Mouse (Mus musculus) midbrain, embryonic 14.5 days (tissue): ENCODE data around the gene Hspd1. TPM values are rescaled to one million over a fixed set of nuclear protein-coding genes. Genes with fewer than 3 reads are reported as not detected.
"Not testable (repeated sequence)": the region's sequence is repeated elsewhere in the genome, so short reads cannot be mapped to it uniquely, and the experiment has no call there.

ENCODE experiments used
- ATAC-seq: fragments of 200-750 bp; cut with Nextera tagmentation; 2 replicates; pipeline ENCODE4 v1.8.0; 2017; ENCODE audit warnings: moderate number of reproducible peaks, moderate library complexity; ENCODE audit not compliant: low FRiP score, low TSS enrichment
- DNase-seq: peaks from one replicate; pipeline ENCODE4 v3.0.0-alpha.2; 2015
- H3K27ac ChIP-seq: fragments of 300-500 bp; sonication (generic); replicated peaks from 2 replicates; pipeline ENCODE4 v1.5.1; 2014; ENCODE audit warnings: mild to moderate bottlenecking, low read depth, low read length, moderate library complexity
- H3K27me3 ChIP-seq: fragments of 300-500 bp; sonication (generic); 2 replicates; pipeline ENCODE4 v1.6.1; 2014; ENCODE audit warnings: low read length, control low read depth, mixed read lengths; ENCODE audit not compliant: control insufficient read depth, insufficient read depth
- H3K36me3 ChIP-seq: fragments of 300-500 bp; sonication (generic); 2 replicates; pipeline ENCODE4 v1.6.1; 2014; ENCODE audit warnings: low read length, control low read depth; ENCODE audit not compliant: control insufficient read depth, insufficient read depth
- H3K4me1 ChIP-seq: fragments of 300-500 bp; sonication (generic); 2 replicates; pipeline ENCODE4 v1.6.1; 2014; ENCODE audit warnings: mild to moderate bottlenecking, antibody characterized with exemption, low read length, control low read depth; ENCODE audit not compliant: control insufficient read depth, insufficient read depth
- H3K4me2 ChIP-seq: fragments of 300-500 bp; sonication (generic); 2 replicates; pipeline ENCODE4 v1.6.1; 2014; ENCODE audit warnings: mild to moderate bottlenecking, low read length, moderate library complexity
- H3K4me3 ChIP-seq: fragments of 300-500 bp; sonication (generic); replicated peaks from 2 replicates; pipeline ENCODE4 v1.5.1; 2014; ENCODE audit warnings: low read depth, low read length
- H3K9ac ChIP-seq: fragments of 300-500 bp; sonication (generic); replicated peaks from 2 replicates; pipeline ENCODE4 v1.6.1; 2014; ENCODE audit warnings: mild to moderate bottlenecking, low read length, moderate library complexity
- H3K9me3 ChIP-seq: fragments of 300-500 bp; sonication (generic); 2 replicates; pipeline ENCODE4 v1.6.1; 2016; ENCODE audit warnings: low read length, control low read depth, mixed read lengths; ENCODE audit not compliant: control insufficient read depth
- WGBS: fragments of 180-500 bp; shearing (Covaris S2); extraction: QIAGEN DNeasy Blood & Tissue Kit; methylation state at CpG from one replicate; pipeline ENCODE4 v1.1.7; 2014; 5-methylcytosine and 5-hydroxymethylcytosine counted together
- polyA plus RNA-seq: library from polyadenylated mRNA; unstranded; fragments of >200 nt; fragmentation: Nextera tagmentation; extraction: Ambion mirVana; gene quantifications from 2 replicates; pipeline ENCODE4 v1.2.1, GENCODE M21; 2014

The Hspd1 gene
- polyA plus RNA-seq, 1 experiment from 2014 or later, result 232 TPM

- H3K27me3 ChIP-seq, result no peaks in the 10 kb centered on the region
- no peaks in the 10 kb centered on the region for H3K9me3 ChIP-seq
- no peak overlapping the region for H3K9ac ChIP-seq
- no peak overlapping the region for H3K4me2 ChIP-seq
- H3K4me3 ChIP-seq, result no peak overlapping the region
- 93% methylated on average over 5 of the region's 5 CpGs for WGBS
- no peaks in the 10 kb centered on the region for H3K36me3 ChIP-seq
- H3K27ac ChIP-seq, result no peak overlapping the region
- peaks cover 25% of the 10 kb centered on the region for H3K4me1 ChIP-seq
- DNase-seq, result no peak
- no peak for ATAC-seq
Observed at GRCm38 (mm10) chr1:55129716-55130115, 41.7 kb upstream of the Hspd1 start.

GRCm38 (mm10) chr1:55124136-55124535, 36.1 kb upstream of the Hspd1 start:
- not testable (repeated sequence) for H3K36me3 ChIP-seq, H3K4me1 ChIP-seq, H3K9ac ChIP-seq, H3K4me3 ChIP-seq, H3K9me3 ChIP-seq, H3K4me2 ChIP-seq, DNase-seq, H3K27me3 ChIP-seq, H3K27ac ChIP-seq, ATAC-seq
- 97% methylated on average over 2 of the region's 2 CpGs for WGBS

- H3K4me2 ChIP-seq, result no peak overlapping the region
- H3K9me3 ChIP-seq, result no peaks in the 10 kb centered on the region
- ATAC-seq, result no peak
- H3K36me3 ChIP-seq, result no peaks in the 10 kb centered on the region
- H3K27ac ChIP-seq, result no peak overlapping the region
- H3K27me3 ChIP-seq, result no peaks in the 10 kb centered on the region
- 94% methylated on average over 2 of the region's 2 CpGs for WGBS
- DNase-seq, result no peak
- no peak overlapping the region for H3K4me3 ChIP-seq
- H3K9ac ChIP-seq, result no peak overlapping the region
- H3K4me1 ChIP-seq, result no peaks in the 10 kb centered on the region
Observed at GRCm38 (mm10) chr1:55123561-55123960, 35.5 kb upstream of the Hspd1 start.

- no peak for ATAC-seq
- Histone ChIP-seq H3K4me2 (no peak overlapping the region), H3K4me3 (no peak overlapping the region), H3K4me1 (no peaks in the 10 kb centered on the region), H3K9me3 (no peaks in the 10 kb centered on the region), H3K36me3 (no peaks in the 10 kb centered on the region), H3K27me3 (no peaks in the 10 kb centered on the region), H3K9ac (no peak overlapping the region), H3K27ac (no peak overlapping the region)
- DNase-seq, result no peak
- 92% methylated on average over 5 of the region's 5 CpGs for WGBS
Observed at GRCm38 (mm10) chr1:55123046-55123445, 35.0 kb upstream of the Hspd1 start.

- WGBS, result 89% methylated on average over 4 of the region's 4 CpGs
- ATAC-seq (no peak), DNase-seq (no peak)
- Histone ChIP-seq H3K27ac (no peak overlapping the region), H3K4me3 (no peak overlapping the region), H3K4me1 (no peaks in the 10 kb centered on the region), H3K27me3 (no peaks in the 10 kb centered on the region), H3K4me2 (no peak overlapping the region), H3K9ac (no peak overlapping the region), H3K36me3 (no peaks in the 10 kb centered on the region), H3K9me3 (no peaks in the 10 kb centered on the region)
Observed at GRCm38 (mm10) chr1:55109066-55109766, 21.2 kb upstream of the Hspd1 start.

GRCm38 (mm10) chr1:55108473-55108872, 20.4 kb upstream of the Hspd1 start:
- Histone ChIP-seq H3K4me3 (no peak overlapping the region), H3K4me2 (no peak overlapping the region), H3K9ac (no peak overlapping the region), H3K9me3 (no peaks in the 10 kb centered on the region), H3K36me3 (no peaks in the 10 kb centered on the region), H3K27ac (no peak overlapping the region), H3K27me3 (no peaks in the 10 kb centered on the region), H3K4me1 (no peaks in the 10 kb centered on the region)
- ATAC-seq, result no peak
- DNase-seq, result no peak
- 14% methylated on average over 2 of the region's 2 CpGs for WGBS

- H3K36me3 ChIP-seq, result no peaks in the 10 kb centered on the region
- H3K9ac ChIP-seq, result no peak overlapping the region
- no peak overlapping the region for H3K4me2 ChIP-seq
- no peaks in the 10 kb centered on the region for H3K9me3 ChIP-seq
- H3K4me1 ChIP-seq, result no peaks in the 10 kb centered on the region
- no peak overlapping the region for H3K4me3 ChIP-seq
- H3K27me3 ChIP-seq, result no peaks in the 10 kb centered on the region
- ATAC-seq, result no peak
- H3K27ac ChIP-seq, result no peak overlapping the region
- 89% methylated on average over 1 of the region's 1 CpGs for whole genome bisulfite sequencing
- DNase-seq, result no peak
Observed at GRCm38 (mm10) chr1:55107644-55108043, 19.6 kb upstream of the Hspd1 start.

GRCm38 (mm10) chr1:55106919-55107585, 19.0 kb upstream of the Hspd1 start:
- ATAC-seq (no peak), DNase-seq (no peak)
- Histone ChIP-seq H3K27me3 (no peaks in the 10 kb centered on the region), H3K9ac (no peak overlapping the region), H3K9me3 (no peaks in the 10 kb centered on the region), H3K4me1 (no peaks in the 10 kb centered on the region), H3K4me3 (no peak overlapping the region), H3K4me2 (no peak overlapping the region), H3K36me3 (no peaks in the 10 kb centered on the region), H3K27ac (no peak overlapping the region)
- 92% methylated on average over 9 of the region's 9 CpGs for WGBS

GRCm38 (mm10) chr1:55092469-55092868, 4.4 kb upstream of the Hspd1 start:
- Histone ChIP-seq H3K9ac (no peak overlapping the region), H3K27ac (no peak overlapping the region), H3K4me2 (no peak overlapping the region), H3K4me3 (no peak overlapping the region), H3K4me1 (0 out of 2 replicates have a peak, but pooled peaks cover 3% of the 10 kb centered on the region), H3K27me3 (no peaks in the 10 kb centered on the region), H3K36me3 (peaks cover 30% of the 10 kb centered on the region), H3K9me3 (no peaks in the 10 kb centered on the region)
- 79% methylated on average over 1 of the region's 1 CpGs for WGBS
- DNase-seq (no peak), ATAC-seq (no peak)
